Mouse (Mus musculus) R1 (cell line): ENCODE measurements around the gene Ube3b.

Experiments
- DNase-seq: peaks from one replicate; pipeline ENCODE4 v3.0.0-alpha.2; 2018; ENCODE audit warnings: low read depth, low spot score

The Ube3b gene

GRCm38 (mm10) chr5:114373581-114373980 is 6.8 kb upstream of the Ube3b start:
- no peak for DNase-seq

- no peak for DNase-seq
Observed at GRCm38 (mm10) chr5:114374409-114375213, 5.8 kb upstream of the Ube3b start.

GRCm38 (mm10) chr5:114378177-114378920 is 2.1 kb upstream of the Ube3b start:
- DNase-seq = no peak

- DNase-seq = peak; percentile 44
Observed at GRCm38 (mm10) chr5:114378936-114379335, 1.5 kb upstream of the Ube3b start.

- DNase-seq = no peak
Observed at GRCm38 (mm10) chr5:114379763-114380162, 644 bp upstream of the Ube3b start.

- no peak for DNase-seq
Observed at GRCm38 (mm10) chr5:114381013-114381351, 575 bp downstream of the Ube3b start.

- DNase-seq = peak; percentile 74
Observed at GRCm38 (mm10) chr5:114383184-114383904, 2.9 kb downstream of the Ube3b start.

GRCm38 (mm10) chr5:114384448-114384847 is 4.0 kb downstream of the Ube3b start:
- no peak for DNase-seq

GRCm38 (mm10) chr5:114393169-114393568 is 12.8 kb downstream of the Ube3b start:
- DNase-seq = no peak

- DNase-seq = no peak
Observed at GRCm38 (mm10) chr5:114406592-114406991, 26.2 kb downstream of the Ube3b start.

- DNase-seq = no peak
Observed at GRCm38 (mm10) chr5:114407269-114407668, 26.9 kb downstream of the Ube3b start.

GRCm38 (mm10) chr5:114407810-114408209 is 27.4 kb downstream of the Ube3b start:
- DNase-seq = no peak

GRCm38 (mm10) chr5:114408846-114409245 is 28.4 kb downstream of the Ube3b start:
- no peak for DNase-seq

GRCm38 (mm10) chr5:114410429-114410828 is 30.0 kb downstream of the Ube3b start:
- DNase-seq = no peak

- DNase-seq = peak; percentile 41
Observed at GRCm38 (mm10) chr5:114412361-114412998, 32.1 kb downstream of the Ube3b start.

GRCm38 (mm10) chr5:114413067-114413735 is 32.8 kb downstream of the Ube3b start:
- no peak for DNase-seq

- no peak for DNase-seq
Observed at GRCm38 (mm10) chr5:114415606-114416005, 35.2 kb downstream of the Ube3b start.

- DNase-seq = no peak
Observed at GRCm38 (mm10) chr5:114416855-114417254, 36.4 kb downstream of the Ube3b start.

GRCm38 (mm10) chr5:114418541-114418940 is 38.1 kb downstream of the Ube3b start:
- peak; percentile 25 for DNase-seq

- DNase-seq = no peak
Observed at GRCm38 (mm10) chr5:114421561-114422298, 41.3 kb downstream of the Ube3b start.

GRCm38 (mm10) chr5:114422591-114422990 is 42.2 kb downstream of the Ube3b start:
- DNase-seq = no peak
